Mouse (Mus musculus) activated CD4-positive, CD25-positive, alpha-beta regulatory T cell (primary cell): ENCODE data around the gene Zfp235. TPM values are rescaled to one million over a fixed set of nuclear protein-coding genes. Genes with fewer than 3 reads are reported as not detected.

ENCODE experiments used
- polyA plus RNA-seq, 2 experiments: library from polyadenylated mRNA; unstranded; fragments of 100-300 nt; shearing (Covaris generic); gene quantifications; one replicate each; pipeline ENCODE4 v1.2.1; 2017

Gene Zfp235
- polyA plus RNA-seq = 10 to 100 TPM; 13.6 to 17.9 TPM

GRCm38 (mm10) chr7:24133996-24134828, at the start of gene Zfp235:
Gene Zfp235 (plus strand): TSS chr7:24134169.

GRCm38 (mm10) chr7:24112156-24112856, 21.7 kb upstream of the Zfp235 start, which contains the start of gene Zfp112:
Gene Zfp112 (plus strand): TSS chr7:24112314.

GRCm38 (mm10) chr7:24174618-24175336, 40.8 kb downstream of the Zfp235 start, which contains the start of gene Zfp114:
Gene Zfp114 (plus strand): TSS chr7:24175060.

Other genes with a start within 250 kb of the Zfp235 start
- gene Vmn1r178, start 242.2 kb upstream of the Zfp235 start, polyA plus RNA-seq = not detected
- under 1 TPM in 1 of 2 experiments, not detected in 1; 0.09 TPM for gene Vmn1r179, start 207.2 kb upstream of the Zfp235 start, polyA plus RNA-seq
- not detected for gene Vmn1r180, start 183.5 kb upstream of the Zfp235 start, polyA plus RNA-seq
- gene Vmn1r181, start 159.6 kb upstream of the Zfp235 start, polyA plus RNA-seq = not detected
- gene V1rd19, start 132.5 kb upstream of the Zfp235 start, polyA plus RNA-seq = not detected
- under 1 TPM in 1 of 2 experiments, not detected in 1; 0.06 TPM for gene Vmn1r183, start 80.9 kb upstream of the Zfp235 start, polyA plus RNA-seq
- 10 to 100 TPM; 19.4 to 25.0 TPM for gene Zfp180, start 52.2 kb upstream of the Zfp235 start, polyA plus RNA-seq
- 1 to 10 TPM; 1.2 to 2.3 TPM for gene Zfp112, start 21.9 kb upstream of the Zfp235 start, polyA plus RNA-seq
- gene Zfp114, start 40.9 kb downstream of the Zfp235 start, polyA plus RNA-seq = under 1 TPM; 0.47 to 0.77 TPM
- gene Zfp111, start 77.3 kb downstream of the Zfp235 start, polyA plus RNA-seq = 1 to 10 TPM in 1 of 2 experiments, under 1 TPM in 1; 0.30 to 1.6 TPM
- 1 to 10 TPM; 2.6 TPM for gene Zfp109, start 103.4 kb downstream of the Zfp235 start, polyA plus RNA-seq
- gene Zfp108, start 120.6 kb downstream of the Zfp235 start, polyA plus RNA-seq = under 1 TPM in 1 of 2 experiments, not detected in 1; 0.64 TPM
- gene Zfp93, start 136.3 kb downstream of the Zfp235 start, polyA plus RNA-seq = 1 to 10 TPM in 1 of 2 experiments, under 1 TPM in 1; 0.38 to 4.9 TPM
- 10 to 100 TPM; 12.4 to 17.5 TPM for gene Zfp61, start 167.1 kb downstream of the Zfp235 start, polyA plus RNA-seq
- 10 to 100 TPM in 1 of 2 experiments, 1 to 10 TPM in 1; 6.6 to 10.0 TPM for gene Zfp94, start 182.5 kb downstream of the Zfp235 start, polyA plus RNA-seq
- gene Tescl, start 199.8 kb downstream of the Zfp235 start, polyA plus RNA-seq = not detected
- gene Lypd5, start 215.0 kb downstream of the Zfp235 start, polyA plus RNA-seq = not detected
- 100 to 1,000 TPM; 272 to 290 TPM for gene Kcnn4, start 236.1 kb downstream of the Zfp235 start, polyA plus RNA-seq